Mouse (Mus musculus) midbrain, embryonic 11.5 days (tissue): ENCODE data around the gene Ccl22. TPM values are rescaled to one million over a fixed set of nuclear protein-coding genes. Genes with fewer than 3 reads are reported as not detected.
A peak's percentile ranks its signal among the peaks of the same experiment; 100 is the strongest.

Source experiments
- ATAC-seq: fragments of 200-750 bp; cut with Nextera tagmentation; 2 replicates; pipeline ENCODE4 v1.8.0; 2017; ENCODE audit warnings: moderate TSS enrichment, moderate library complexity; ENCODE audit not compliant: low FRiP score
- DNase-seq: peaks from one replicate; pipeline ENCODE4 v3.0.0; 2015; ENCODE audit warnings: low spot score; ENCODE audit errors: missing footprints
- H3K27ac ChIP-seq: fragments of 300-500 bp; sonication (generic); 2 replicates; pipeline ENCODE4 v1.5.1; 2014; ENCODE audit warnings: low read depth, low read length
- H3K27me3 ChIP-seq: fragments of 300-500 bp; sonication (generic); 2 replicates; pipeline ENCODE4 v1.6.1; 2014; ENCODE audit warnings: mild to moderate bottlenecking, low read length, moderate library complexity, mixed read lengths; ENCODE audit not compliant: control insufficient read depth, insufficient read depth
- H3K36me3 ChIP-seq: fragments of 300-500 bp; sonication (generic); 2 replicates; pipeline ENCODE4 v1.6.1; 2014; ENCODE audit warnings: mild to moderate bottlenecking, low read length, moderate library complexity, mixed read lengths; ENCODE audit not compliant: control insufficient read depth, insufficient read depth
- H3K4me1 ChIP-seq: fragments of 300-500 bp; sonication (generic); 2 replicates; pipeline ENCODE4 v1.6.1; 2014; ENCODE audit warnings: low read length; ENCODE audit not compliant: control insufficient read depth, insufficient read depth
- H3K4me2 ChIP-seq: fragments of 300-500 bp; sonication (generic); 2 replicates; pipeline ENCODE4 v1.6.1; 2014; ENCODE audit warnings: mild to moderate bottlenecking, moderate library complexity
- H3K4me3 ChIP-seq: fragments of 300-500 bp; sonication (generic); 2 replicates; pipeline ENCODE4 v1.5.1; 2014; ENCODE audit warnings: low read depth, low read length
- H3K9ac ChIP-seq: fragments of 300-500 bp; sonication (generic); 2 replicates; pipeline ENCODE4 v1.6.1; 2014; ENCODE audit warnings: low read length
- H3K9me3 ChIP-seq: fragments of 300-500 bp; sonication (generic); 2 replicates; pipeline ENCODE4 v1.6.1; 2016; ENCODE audit warnings: low read length; ENCODE audit not compliant: control insufficient read depth
- WGBS: fragments of 180-500 bp; shearing (Covaris S2); extraction: QIAGEN DNeasy Blood & Tissue Kit; methylation state at CpG from one replicate; pipeline ENCODE4 v1.1.7; 2014; 5-methylcytosine and 5-hydroxymethylcytosine counted together
- polyA plus RNA-seq: library from polyadenylated mRNA; unstranded; fragments of >200 nt; fragmentation: Nextera tagmentation; extraction: Ambion mirVana; gene quantifications from 2 replicates; pipeline ENCODE4 v1.2.1, GENCODE M21; 2014

The Ccl22 gene
- polyA plus RNA-seq, 1 experiment from 2014 or later = not detected

DNA sequence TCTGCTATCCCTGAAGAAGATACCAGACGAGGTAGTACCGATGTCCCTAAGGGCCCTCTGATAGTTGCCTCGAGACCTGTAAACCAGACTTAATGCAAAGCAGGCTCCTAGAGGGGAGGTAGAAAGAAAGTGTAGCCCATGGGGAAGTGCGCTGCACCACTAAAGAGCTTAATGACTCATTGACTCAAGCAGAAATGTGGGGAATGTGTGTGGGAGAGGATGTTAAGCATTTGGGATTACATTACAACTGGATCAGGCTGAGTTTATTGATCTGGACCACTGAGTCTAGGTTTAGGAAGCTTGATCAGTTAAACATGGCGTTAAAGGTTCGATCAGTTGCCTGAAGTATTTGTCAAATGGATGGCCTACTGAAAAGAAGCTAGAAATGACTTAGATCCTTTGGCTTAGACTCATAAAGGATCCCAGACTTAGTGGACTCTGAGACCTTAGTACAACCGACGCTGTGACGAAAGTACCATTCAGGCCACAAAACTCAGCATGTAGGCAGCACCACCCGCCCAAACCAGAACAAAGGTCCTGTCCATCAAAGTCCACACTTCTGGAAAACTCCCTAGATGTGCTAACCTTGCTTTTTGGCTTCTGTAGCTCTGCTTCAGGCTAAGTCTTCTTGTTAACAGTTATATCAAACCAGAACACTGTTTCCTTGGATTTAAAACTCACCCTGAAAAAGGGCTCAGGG is 44.0 kb downstream of the Ccl22 start:
- no peak overlapping the region for H3K9ac ChIP-seq
- H3K4me2 ChIP-seq = no peak overlapping the region
- peaks cover 15% of the 10 kb centered on the region for H3K4me1 ChIP-seq
- 28% methylated on average over 10 of the region's 10 CpGs for WGBS
- ATAC-seq (no peak; the same call in 1 of the 2 replicates), DNase-seq (peak; percentile 89)
- H3K27ac ChIP-seq = peak overlapping the region; percentile 25; the same call in 1 of the 2 replicates
- no peaks in the 10 kb centered on the region for H3K27me3 ChIP-seq
- H3K4me3 ChIP-seq = no peak overlapping the region
- H3K9me3 ChIP-seq = no peaks in the 10 kb centered on the region
- H3K36me3 ChIP-seq = no peaks in the 10 kb centered on the region

DNA sequence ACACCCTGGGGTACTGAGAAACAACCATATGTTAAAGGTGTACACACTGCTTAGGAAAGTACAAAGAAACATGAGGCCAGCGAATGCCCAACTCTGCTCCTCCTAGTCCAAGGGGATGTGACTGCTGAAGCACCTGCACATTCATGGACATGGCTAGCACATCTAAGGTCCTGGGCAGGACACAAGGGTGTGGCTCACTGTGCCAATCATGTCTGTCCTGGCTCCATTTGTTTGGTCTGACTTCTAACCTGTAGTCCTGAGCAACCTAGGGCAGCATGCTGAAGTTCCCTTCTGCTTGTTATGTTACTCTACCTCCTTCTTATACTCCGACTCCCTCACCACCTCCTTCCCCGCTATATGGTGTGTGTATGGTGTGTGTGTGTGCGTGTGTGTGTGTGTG is 49.0 kb downstream of the Ccl22 start:
- WGBS = 86% methylated on average over 4 of the region's 4 CpGs
- no peaks in the 10 kb centered on the region for H3K36me3 ChIP-seq
- DNase-seq = no peak
- H3K9me3 ChIP-seq = no peaks in the 10 kb centered on the region
- no peak overlapping the region for H3K4me3 ChIP-seq
- no peak overlapping the region for H3K27ac ChIP-seq
- peaks cover 11% of the 10 kb centered on the region for H3K4me1 ChIP-seq
- H3K27me3 ChIP-seq = no peaks in the 10 kb centered on the region
- no peak overlapping the region for H3K4me2 ChIP-seq
- ATAC-seq = no peak
- H3K9ac ChIP-seq = no peak overlapping the region

DNA sequence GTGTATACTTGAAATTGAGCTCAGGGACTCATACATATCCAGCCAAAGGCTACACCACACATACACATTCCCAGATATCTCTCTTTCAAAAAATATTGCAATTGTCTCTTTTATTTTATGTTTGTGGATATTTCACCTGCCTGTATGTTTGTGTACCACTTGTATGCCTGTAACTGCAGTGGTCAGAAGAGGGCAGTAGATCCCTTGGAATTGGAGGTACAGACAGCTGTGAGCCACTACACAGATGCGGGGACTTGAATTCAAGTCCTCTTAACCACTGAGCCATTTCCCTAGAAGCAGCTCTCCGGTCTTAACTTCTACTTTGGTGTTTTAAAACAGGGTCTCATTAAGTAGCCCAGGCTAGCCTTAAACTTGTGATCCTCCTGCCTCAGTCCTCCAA is 49.4 kb downstream of the Ccl22 start:
- ATAC-seq = no peak
- H3K9me3 ChIP-seq = no peaks in the 10 kb centered on the region
- H3K27me3 ChIP-seq = no peaks in the 10 kb centered on the region
- 98% methylated on average over 2 of the region's 2 CpGs for WGBS
- H3K4me3 ChIP-seq = no peak overlapping the region
- no peak overlapping the region for H3K9ac ChIP-seq
- H3K4me1 ChIP-seq = peaks cover 7% of the 10 kb centered on the region
- DNase-seq = no peak
- H3K27ac ChIP-seq = no peak overlapping the region
- H3K36me3 ChIP-seq = no peaks in the 10 kb centered on the region
- H3K4me2 ChIP-seq = no peak overlapping the region

DNA sequence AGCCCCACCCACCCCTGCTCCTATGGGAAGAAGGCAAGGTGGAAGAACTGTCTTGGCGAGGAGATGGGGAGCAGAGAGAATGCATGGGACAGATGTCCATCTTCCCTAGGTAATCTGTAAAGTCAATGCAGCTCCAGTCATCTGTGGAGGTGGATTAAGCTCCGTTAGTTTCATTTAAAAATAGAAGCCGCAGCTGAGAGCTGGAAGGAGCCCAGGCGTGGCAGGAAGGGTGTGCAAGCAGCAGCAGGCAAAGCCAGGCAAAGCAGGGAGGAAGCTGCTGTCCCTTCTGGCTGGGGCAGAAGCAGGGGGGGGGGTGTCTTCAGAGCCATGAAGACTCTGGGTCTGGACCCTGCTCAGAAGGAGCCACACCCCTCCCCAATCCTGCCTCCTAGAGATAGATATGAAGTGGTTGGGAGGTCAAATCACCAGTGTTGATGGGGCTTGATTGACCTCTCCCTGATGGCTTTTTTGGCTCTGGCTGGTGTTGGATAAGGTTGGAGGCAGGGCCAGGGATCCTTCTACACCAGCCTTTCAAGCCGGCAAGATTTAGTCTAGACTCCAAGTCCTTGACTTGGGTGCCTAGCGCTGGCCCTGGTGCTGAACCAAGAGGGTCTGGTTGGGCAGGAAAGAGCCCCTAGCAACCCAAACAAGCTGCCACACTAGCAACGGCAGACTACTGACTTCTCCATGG is 55.0 kb downstream of the Ccl22 start:
- 70% methylated on average over 7 of the region's 7 CpGs for WGBS
- H3K36me3 ChIP-seq = no peaks in the 10 kb centered on the region
- no peak overlapping the region for H3K9ac ChIP-seq
- peak; percentile 59 for DNase-seq
- H3K4me3 ChIP-seq = no peak overlapping the region
- H3K27me3 ChIP-seq = no peaks in the 10 kb centered on the region
- H3K4me2 ChIP-seq = no peak overlapping the region
- no peak overlapping the region for H3K27ac ChIP-seq
- no peaks in the 10 kb centered on the region for H3K4me1 ChIP-seq
- no peaks in the 10 kb centered on the region for H3K9me3 ChIP-seq
- no peak for ATAC-seq

Other genes with a start within 250 kb of the Ccl22 start
- gene Cpne2, start 212.6 kb upstream of the Ccl22 start, polyA plus RNA-seq = 11.1 and 12.4 TPM in 2 replicates
- 50.7 and 51.9 TPM in 2 replicates for gene Rspry1, start 143.7 kb upstream of the Ccl22 start, polyA plus RNA-seq
- gene Fam192a, start 143.6 kb upstream of the Ccl22 start, polyA plus RNA-seq = 107 and 127 TPM in 2 replicates
- gene Arl2bp, start 79.0 kb upstream of the Ccl22 start, polyA plus RNA-seq = 94.6 and 108 TPM in 2 replicates
- 0.66 TPM in 1 of 2 replicates, not detected in the other for gene Pllp, start 49.3 kb upstream of the Ccl22 start, polyA plus RNA-seq
- gene Cx3cl1, start 26.4 kb downstream of the Ccl22 start, polyA plus RNA-seq = 9.4 and 10.4 TPM in 2 replicates
- gene Ccl17, start 64.9 kb downstream of the Ccl22 start, polyA plus RNA-seq = not detected in 2 replicates
- gene Coq9, start 92.7 kb downstream of the Ccl22 start, polyA plus RNA-seq = 49.4 and 51.5 TPM in 2 replicates
- 134 and 154 TPM in 2 replicates for gene Ciapin1, start 92.8 kb downstream of the Ccl22 start, polyA plus RNA-seq
- 160 and 169 TPM in 2 replicates for gene Polr2c, start 111.9 kb downstream of the Ccl22 start, polyA plus RNA-seq
- 12.0 and 12.9 TPM in 2 replicates for gene Dok4, start 130.7 kb downstream of the Ccl22 start, polyA plus RNA-seq
- gene Ccdc102a, start 172.5 kb downstream of the Ccl22 start, polyA plus RNA-seq = 13.5 and 15.9 TPM in 2 replicates
- 0.36 and 0.40 TPM in 2 replicates for gene Adgrg5, start 178.1 kb downstream of the Ccl22 start, polyA plus RNA-seq
- gene Adgrg1, start 229.2 kb downstream of the Ccl22 start, polyA plus RNA-seq = 153 and 157 TPM in 2 replicates